Mouse (Mus musculus) intestine, postnatal 0 days (tissue): ENCODE measurements around the gene Evpl. TPM values are rescaled to one million over a fixed set of nuclear protein-coding genes. Genes with fewer than 3 reads are reported as not detected.

Source experiments
- ATAC-seq: fragments of 200-750 bp; cut with Nextera tagmentation; 2 replicates; pipeline ENCODE4 v1.8.0; 2017; ENCODE audit warnings: mild to moderate bottlenecking, moderate TSS enrichment, moderate library complexity
- H3K27ac ChIP-seq: fragments of 300-500 bp; sonication (generic); 2 replicates; pipeline ENCODE4 v1.5.1; 2014; ENCODE audit warnings: mild to moderate bottlenecking, low read depth, low read length, moderate library complexity
- H3K27me3 ChIP-seq: fragments of 300-500 bp; sonication (generic); replicated peaks from 2 replicates; pipeline ENCODE4 v1.6.1; 2014; ENCODE audit warnings: low read length, mixed read lengths; ENCODE audit not compliant: control insufficient read depth, insufficient read depth
- H3K36me3 ChIP-seq: fragments of 300-500 bp; sonication (generic); 2 replicates; pipeline ENCODE4 v1.6.1; 2014; ENCODE audit warnings: mild to moderate bottlenecking, moderate library complexity; ENCODE audit not compliant: control insufficient read depth, insufficient read depth
- H3K4me1 ChIP-seq: fragments of 300-500 bp; sonication (generic); replicated peaks from 2 replicates; pipeline ENCODE4 v1.6.1; 2014; ENCODE audit warnings: antibody characterized with exemption, low read length, mixed read lengths; ENCODE audit not compliant: control insufficient read depth, insufficient read depth
- H3K4me2 ChIP-seq: fragments of 300-500 bp; sonication (generic); replicated peaks from 2 replicates; pipeline ENCODE4 v1.6.1; 2014; ENCODE audit warnings: low read depth, mild to moderate bottlenecking, moderate library complexity
- H3K4me3 ChIP-seq: fragments of 300-500 bp; sonication (generic); 2 replicates; pipeline ENCODE4 v1.5.1; 2014; ENCODE audit warnings: low read depth, low read length
- H3K9ac ChIP-seq: fragments of 300-500 bp; sonication (generic); 2 replicates; pipeline ENCODE4 v1.6.1; 2014; ENCODE audit warnings: mild to moderate bottlenecking, low read depth, low read length
- H3K9me3 ChIP-seq: fragments of 300-500 bp; sonication (generic); 2 replicates; pipeline ENCODE4 v1.6.1; 2016; ENCODE audit warnings: mixed run types; ENCODE audit not compliant: control insufficient read depth
- CTCF ChIP-seq: sonication (generic); IDR thresholded peaks from 2 replicates; pipeline ENCODE4 v1.5.1; 2016; ENCODE audit warnings: low read depth, mild to moderate bottlenecking, control low read depth, antibody characterized with exemption, moderate library complexity
- WGBS: fragments of 180-500 bp; shearing (Covaris S2); extraction: QIAGEN DNeasy Blood & Tissue Kit; methylation state at CpG from one replicate; pipeline ENCODE4 v1.1.7; 2014; 5-methylcytosine and 5-hydroxymethylcytosine counted together
- polyA plus RNA-seq: library from polyadenylated mRNA; unstranded; fragments of >200 nt; fragmentation: Nextera tagmentation; extraction: Ambion mirVana; gene quantifications from 2 replicates; pipeline ENCODE4 v1.2.1, GENCODE M21; 2015

Evpl gene
- polyA plus RNA-seq, 1 experiment from 2014 or later: 1.2 TPM

DNA sequence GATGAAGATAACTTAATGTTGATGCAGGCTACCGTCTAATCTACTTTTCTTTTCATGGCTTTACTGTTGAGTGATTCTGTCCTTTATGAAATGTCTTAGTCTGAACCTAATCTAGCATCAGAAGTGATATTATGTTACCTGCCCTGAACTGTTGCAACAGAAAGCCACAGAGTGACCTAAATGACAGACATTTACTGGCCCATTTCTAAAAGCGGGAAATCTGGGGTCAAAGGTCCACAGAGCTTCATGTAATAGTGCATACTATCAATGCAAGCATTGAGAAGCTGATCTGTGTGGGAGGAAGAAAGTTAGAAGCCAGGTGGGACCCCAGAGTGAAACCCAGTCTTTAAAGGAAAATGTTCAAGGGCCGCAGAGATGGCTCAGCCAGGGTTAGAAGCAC is 34.7 kb downstream of the Evpl start:
- Histone ChIP-seq H3K9me3 (no peaks in the 10 kb centered on the region), H3K27me3 (no peaks in the 10 kb centered on the region), H3K4me3 (no peak overlapping the region), H3K4me2 (no peak overlapping the region), H3K4me1 (0 out of 2 replicates have a peak, but pooled peaks cover 5% of the 10 kb centered on the region), H3K36me3 (peaks cover 19% of the 10 kb centered on the region; the same call in 1 of the 2 replicates), H3K9ac (no peak overlapping the region), H3K27ac (no peak overlapping the region)
- TF ChIP-seq CTCF: no peak
- ATAC-seq: no peak
- WGBS: 68% methylated on average over 3 of the region's 3 CpGs

DNA sequence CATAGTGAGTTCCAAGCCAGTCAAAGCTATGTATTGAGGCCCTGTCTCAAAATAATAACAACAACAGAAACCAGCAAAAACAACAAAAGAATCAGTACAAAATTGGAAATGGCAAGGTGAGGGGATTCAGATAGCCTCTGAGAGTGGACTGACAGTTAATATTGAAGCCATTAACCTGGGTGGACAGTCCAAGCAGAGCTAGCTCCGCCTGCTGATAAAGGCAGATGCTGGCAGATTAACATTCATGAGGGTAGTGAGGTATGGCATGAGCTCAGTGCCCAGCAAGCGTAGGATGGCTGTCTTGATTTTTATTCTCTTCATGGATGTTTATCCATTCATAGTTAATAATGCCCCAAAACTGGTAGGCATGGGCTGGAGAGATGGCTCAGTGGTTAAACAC is 36.7 kb downstream of the Evpl start:
- 92% methylated on average over 2 of the region's 2 CpGs for WGBS
- Histone ChIP-seq H3K9ac (no peak overlapping the region), H3K27me3 (no peaks in the 10 kb centered on the region), H3K4me2 (no peak overlapping the region), H3K4me1 (0 out of 2 replicates have a peak, but pooled peaks cover 10% of the 10 kb centered on the region), H3K27ac (no peak overlapping the region), H3K36me3 (peaks cover 13% of the 10 kb centered on the region; the same call in 1 of the 2 replicates), H3K9me3 (no peaks in the 10 kb centered on the region), H3K4me3 (no peak overlapping the region)
- no peak for TF ChIP-seq CTCF
- no peak for ATAC-seq

DNA sequence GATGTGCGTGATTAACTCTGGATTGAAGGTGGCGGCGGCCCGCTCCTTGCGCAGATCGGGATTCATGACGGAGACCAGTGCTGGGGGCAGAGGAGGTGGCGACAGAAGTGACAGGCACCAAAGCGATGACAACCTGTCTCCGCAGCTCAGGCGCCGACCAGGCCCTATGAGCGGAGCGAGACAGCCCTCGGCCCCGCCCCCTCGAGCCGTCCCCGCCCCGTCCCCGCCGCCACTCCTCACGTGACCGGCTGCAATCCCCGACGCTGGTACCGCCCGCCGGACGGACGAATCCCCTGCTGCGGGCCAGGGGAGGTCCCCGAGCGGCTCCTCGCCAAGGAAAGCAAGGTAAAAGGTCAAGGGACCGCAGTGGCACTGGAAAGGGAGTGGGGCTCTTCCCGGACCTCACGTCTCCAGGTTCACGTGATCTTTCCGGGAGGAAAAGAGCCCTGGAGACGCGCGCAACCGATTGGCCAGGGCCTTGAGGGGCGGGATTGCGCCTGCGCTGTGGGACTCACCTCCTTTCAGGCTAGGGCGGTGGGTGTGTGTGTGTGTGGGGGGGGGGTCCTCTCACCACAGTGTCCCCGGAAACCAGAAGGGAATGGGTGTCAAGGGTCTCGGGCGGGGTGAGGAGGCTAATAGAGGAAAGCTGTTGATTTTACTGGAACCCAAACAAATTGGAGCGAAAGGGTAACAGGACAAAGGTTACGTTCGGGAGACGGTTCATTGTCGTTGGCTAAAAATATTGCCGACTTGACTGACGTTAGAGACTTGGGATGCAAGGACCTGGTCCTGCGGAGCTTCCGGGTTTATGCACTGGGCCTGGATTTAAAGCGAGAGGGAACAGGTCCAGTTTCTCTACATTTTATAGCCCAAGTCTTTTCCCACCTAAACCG is 39.0 kb downstream of the Evpl start, which contains the start of the genes Ten1 and Acox1:
TSS of gene Ten1 (plus strand) at position 217 of the 893 bp plus-strand sequence.
TSS of gene Acox1 (minus strand) at position 407 of the 893 bp plus-strand sequence.
- 0 out of 2 replicates have a peak, but pooled peaks cover 10% of the 10 kb centered on the region for H3K4me1 ChIP-seq
- peaks cover 5% of the 10 kb centered on the region; the same call in 1 of the 2 replicates for H3K36me3 ChIP-seq
- H3K9me3 ChIP-seq: no peaks in the 10 kb centered on the region
- peak within 1 kb of the TSS; percentile 76 for H3K4me3 ChIP-seq
- H3K27me3 ChIP-seq: no peaks in the 10 kb centered on the region
- TF ChIP-seq CTCF: no peak
- H3K27ac ChIP-seq: peak within 1 kb of the TSS; percentile 97
- ATAC-seq: peak; percentile 94
- peak within 1 kb of the TSS; percentile 80 for H3K4me2 ChIP-seq
- WGBS: under 1% methylated on average over 62 of the region's 62 CpGs
- peak within 1 kb of the TSS; percentile 90 for H3K9ac ChIP-seq

DNA sequence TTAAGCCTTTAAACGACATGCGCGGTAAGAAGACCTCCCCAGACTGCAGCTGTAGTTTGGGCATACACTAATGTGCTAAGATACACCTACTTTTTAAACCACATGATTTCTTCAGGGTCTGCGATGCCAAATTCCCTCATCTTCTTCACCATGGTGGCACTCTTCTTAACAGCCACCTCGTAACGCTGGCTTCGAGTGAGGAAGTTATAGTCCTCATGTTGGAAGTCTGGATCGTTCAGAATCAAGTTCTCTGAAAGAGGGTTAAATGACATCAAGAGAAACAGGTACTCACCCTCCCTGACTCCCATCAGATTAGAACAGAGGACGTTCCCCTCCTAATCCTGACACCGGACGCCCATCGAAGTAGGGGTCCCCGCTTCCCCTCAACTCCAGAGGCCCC is 39.7 kb downstream of the Evpl start:
- peak overlapping the region; percentile 76 for H3K4me3 ChIP-seq
- peaks cover 5% of the 10 kb centered on the region; the same call in 1 of the 2 replicates for H3K36me3 ChIP-seq
- TF ChIP-seq CTCF: no peak
- H3K9me3 ChIP-seq: no peaks in the 10 kb centered on the region
- H3K27me3 ChIP-seq: no peaks in the 10 kb centered on the region
- H3K27ac ChIP-seq: peak overlapping the region; percentile 97
- H3K9ac ChIP-seq: peak overlapping the region; percentile 90
- no peak for ATAC-seq
- 0 out of 2 replicates have a peak, but pooled peaks cover 10% of the 10 kb centered on the region for H3K4me1 ChIP-seq
- peak overlapping the region; percentile 80 for H3K4me2 ChIP-seq
- 16% methylated on average over 13 of the region's 13 CpGs for WGBS

DNA sequence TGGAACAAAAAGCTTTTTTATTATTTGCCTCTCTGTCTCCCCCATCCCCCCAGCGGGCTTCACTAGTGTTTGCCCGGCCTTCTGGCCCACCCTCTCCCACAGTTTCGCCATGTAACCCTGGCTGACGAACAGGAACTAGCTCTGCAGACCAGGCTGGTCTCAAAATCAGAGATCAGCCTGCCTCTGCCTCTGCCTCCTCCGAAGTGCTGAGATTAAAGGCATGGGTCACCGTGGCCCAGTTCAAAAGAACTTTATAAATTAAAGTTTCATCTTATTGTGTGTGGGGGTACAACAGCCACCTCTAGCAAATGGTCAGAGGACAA is 40.3 kb downstream of the Evpl start:
- H3K4me1 ChIP-seq: 0 out of 2 replicates have a peak, but pooled peaks cover 8% of the 10 kb centered on the region
- TF ChIP-seq CTCF: no peak
- H3K9me3 ChIP-seq: no peaks in the 10 kb centered on the region
- H3K27me3 ChIP-seq: no peaks in the 10 kb centered on the region
- H3K4me2 ChIP-seq: peak overlapping the region; percentile 80
- H3K27ac ChIP-seq: peak overlapping the region; percentile 97; the same call in 1 of the 2 replicates
- H3K9ac ChIP-seq: peak overlapping the region; percentile 90
- no peak for ATAC-seq
- 79% methylated on average over 6 of the region's 6 CpGs for WGBS
- peak overlapping the region; percentile 76 for H3K4me3 ChIP-seq
- H3K36me3 ChIP-seq: peaks cover 8% of the 10 kb centered on the region; the same call in 1 of the 2 replicates

DNA sequence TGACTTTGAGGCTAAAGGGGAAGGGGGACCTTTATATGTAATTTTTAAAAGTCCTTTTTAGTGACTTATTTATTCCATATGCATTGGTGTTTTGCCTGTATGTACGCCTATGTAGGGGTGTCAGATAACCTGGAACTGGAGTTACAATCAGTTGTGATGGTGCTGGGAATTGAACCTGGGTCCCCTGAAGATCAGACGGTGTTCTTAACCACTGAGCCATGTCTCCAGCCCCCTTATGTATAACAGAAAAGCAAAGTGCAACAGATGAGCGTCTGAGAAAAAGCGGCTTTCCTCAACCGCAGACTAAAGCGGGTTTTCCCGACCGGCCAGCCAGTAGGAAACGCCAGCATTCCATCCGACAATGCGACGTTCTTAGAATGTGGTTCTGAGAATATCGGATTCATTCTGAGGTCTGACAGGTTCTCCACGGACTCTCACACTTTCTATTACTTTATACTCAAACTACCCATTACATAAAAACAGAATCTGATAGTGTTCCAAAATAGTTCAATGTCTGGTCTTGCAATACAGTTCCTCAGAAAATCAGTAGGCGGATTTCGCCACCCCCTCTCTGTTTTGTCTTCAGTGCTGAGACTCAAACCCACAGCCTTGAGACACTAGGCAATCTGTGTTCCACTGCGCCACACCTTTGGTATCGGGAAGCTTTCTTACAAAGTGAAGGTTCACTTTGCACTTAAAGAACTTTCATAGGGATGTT is 40.9 kb downstream of the Evpl start:
- ATAC-seq: no peak

More for the DNA sequence above, 40.9 kb downstream of the Evpl start:
- no peaks in the 10 kb centered on the region for H3K9me3 ChIP-seq
- peaks cover 11% of the 10 kb centered on the region; the same call in 1 of the 2 replicates for H3K36me3 ChIP-seq
- 92% methylated on average over 18 of the region's 18 CpGs for WGBS
- H3K9ac ChIP-seq: peak overlapping the region; percentile 90
- TF ChIP-seq CTCF: no peak
- peak overlapping the region; percentile 76 for H3K4me3 ChIP-seq
- peak overlapping the region; percentile 97 for H3K27ac ChIP-seq
- H3K27me3 ChIP-seq: no peaks in the 10 kb centered on the region
- peak overlapping the region; percentile 80 for H3K4me2 ChIP-seq
- H3K4me1 ChIP-seq: 0 out of 2 replicates have a peak, but pooled peaks cover 6% of the 10 kb centered on the region
